Mouse (Mus musculus) cortical plate, adult 2 months (tissue): ENCODE results near the gene Myrf.

Experiments used
- CTCF ChIP-seq: fragments of 200-500 bp; IDR thresholded peaks from 2 replicates; pipeline ENCODE4 v1.5.1; 2011; ENCODE audit warnings: mild to moderate bottlenecking, control low read depth, low read length; ENCODE audit not compliant: insufficient read depth; ENCODE audit errors: extremely low read depth
- POLR2A ChIP-seq: fragments of 200-500 bp; IDR thresholded peaks from 2 replicates; pipeline ENCODE4 v1.6.1; 2011; ENCODE audit warnings: mild to moderate bottlenecking, low read length, control low read depth; ENCODE audit not compliant: insufficient read depth; ENCODE audit errors: extremely low read depth

DNA sequence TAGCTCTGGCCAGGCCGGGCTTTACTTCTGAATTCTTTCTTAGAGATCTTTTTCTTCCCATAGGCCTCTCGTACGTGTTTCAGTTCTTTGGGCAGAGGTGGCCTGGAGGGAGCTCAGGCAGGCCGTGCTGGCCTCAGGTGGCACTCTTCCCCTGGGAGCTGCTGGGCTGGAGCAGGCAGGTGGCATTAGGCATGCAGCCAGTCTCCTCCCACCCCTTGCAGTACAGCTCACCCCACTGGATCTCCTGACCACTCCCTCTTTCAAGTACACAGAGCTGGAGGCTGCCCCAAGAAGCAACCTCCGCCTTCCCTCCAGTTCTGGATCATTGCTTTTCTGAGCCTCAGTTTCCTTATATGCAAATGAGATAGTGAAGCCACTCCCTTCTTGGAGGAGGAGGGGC lies 37.2 kb upstream of the Myrf start:
- no peak for TF ChIP-seq CTCF
- TF ChIP-seq POLR2A, result no peak
